Mouse (Mus musculus): ENCODE measurements around the gene Map3k20.

Map3k20 gene

GRCm38 (mm10) chr2:72379425-72379824 lies 94.0 kb downstream of the Map3k20 start:
- DNase-seq (ENCODE audit: low spot score in 2 of 2), result no peak

- peak; percentile 54 to 62 for DNase-seq (ENCODE audit: low spot score in 2 of 2)
These were observed 97.2 kb downstream of the Map3k20 start for GRCm38 (mm10) chr2:72382662-72383061.

- no peak for DNase-seq (ENCODE audit: low spot score in 2 of 2)
These were observed 97.9 kb downstream of the Map3k20 start for GRCm38 (mm10) chr2:72383321-72383720.

GRCm38 (mm10) chr2:72389411-72389810 lies 104.0 kb downstream of the Map3k20 start:
- DNase-seq (ENCODE audit: low spot score in 2 of 2), result no peak

GRCm38 (mm10) chr2:72389942-72390341 lies 104.5 kb downstream of the Map3k20 start:
- peak; percentile 78 to 85 for DNase-seq (ENCODE audit: low spot score in 2 of 2)

GRCm38 (mm10) chr2:72390474-72390873 lies 105.0 kb downstream of the Map3k20 start:
- DNase-seq (ENCODE audit: low spot score in 2 of 2), result no peak

GRCm38 (mm10) chr2:72391024-72391423 lies 105.6 kb downstream of the Map3k20 start:
- no peak for DNase-seq (ENCODE audit: low spot score in 2 of 2)

DNA sequence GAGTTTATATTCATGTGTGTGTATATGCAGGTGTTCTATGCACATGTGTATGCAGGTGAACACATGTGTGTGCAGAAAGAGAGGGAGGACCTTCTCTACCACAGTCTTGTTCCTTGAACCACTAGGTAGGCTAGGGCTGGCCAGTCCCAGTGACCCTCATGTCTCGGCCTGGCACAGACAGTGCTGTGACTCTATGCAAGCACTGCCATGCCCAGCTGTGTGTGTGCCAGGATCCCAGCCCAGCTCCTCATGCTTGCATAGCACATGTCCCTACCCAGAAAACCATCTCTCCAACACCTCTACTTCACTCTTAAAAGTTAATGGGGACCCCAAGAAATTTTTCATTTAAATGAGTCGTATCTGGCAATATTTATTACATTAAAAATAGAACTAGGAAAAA lies 106.3 kb downstream of the Map3k20 start:
- no peak for DNase-seq (ENCODE audit: low spot score in 2 of 2)

- no peak for DNase-seq (ENCODE audit: low spot score in 2 of 2)
These were observed 106.9 kb downstream of the Map3k20 start for GRCm38 (mm10) chr2:72392316-72392715.

DNA sequence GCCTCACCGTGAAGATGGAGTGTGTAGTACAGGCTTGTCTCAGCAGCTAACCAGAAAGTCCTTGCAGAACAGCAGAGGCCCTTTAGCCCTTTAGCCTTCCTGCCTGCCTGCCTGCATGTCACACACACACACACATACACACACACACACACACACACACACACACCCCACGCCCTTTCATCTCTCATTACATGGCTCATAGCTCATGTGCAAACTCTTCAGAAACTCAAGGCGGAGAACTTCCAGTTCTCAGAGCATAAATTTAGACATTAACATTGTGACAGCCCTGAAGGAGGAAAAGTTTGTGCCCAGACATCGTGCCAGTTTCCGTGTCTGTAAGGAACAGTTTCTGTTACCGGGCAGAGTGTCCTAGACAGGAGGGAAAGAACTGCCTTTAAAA lies 111.5 kb downstream of the Map3k20 start:
- DNase-seq (ENCODE audit: low spot score in 2 of 2), result no peak

DNA sequence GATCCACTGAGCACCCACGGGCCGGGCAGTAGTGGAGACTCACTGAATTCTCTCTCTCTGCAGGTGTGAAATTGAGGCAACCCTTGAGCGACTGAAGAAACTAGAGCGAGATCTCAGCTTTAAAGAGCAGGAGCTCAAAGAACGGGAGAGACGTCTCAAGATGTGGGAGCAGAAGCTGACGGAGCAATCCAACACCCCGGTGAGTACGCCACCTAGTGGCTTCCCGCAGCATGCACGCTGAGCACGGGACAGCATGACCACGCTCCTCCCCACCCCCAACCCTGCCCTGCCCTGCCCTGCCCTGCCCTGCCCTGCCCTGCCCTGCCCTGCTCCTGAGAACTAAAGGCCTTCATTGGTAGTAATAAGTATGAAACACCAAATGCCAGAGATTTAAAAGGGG lies 112.8 kb downstream of the Map3k20 start:
- DNase-seq (ENCODE audit: low spot score in 2 of 2), result no peak

DNA sequence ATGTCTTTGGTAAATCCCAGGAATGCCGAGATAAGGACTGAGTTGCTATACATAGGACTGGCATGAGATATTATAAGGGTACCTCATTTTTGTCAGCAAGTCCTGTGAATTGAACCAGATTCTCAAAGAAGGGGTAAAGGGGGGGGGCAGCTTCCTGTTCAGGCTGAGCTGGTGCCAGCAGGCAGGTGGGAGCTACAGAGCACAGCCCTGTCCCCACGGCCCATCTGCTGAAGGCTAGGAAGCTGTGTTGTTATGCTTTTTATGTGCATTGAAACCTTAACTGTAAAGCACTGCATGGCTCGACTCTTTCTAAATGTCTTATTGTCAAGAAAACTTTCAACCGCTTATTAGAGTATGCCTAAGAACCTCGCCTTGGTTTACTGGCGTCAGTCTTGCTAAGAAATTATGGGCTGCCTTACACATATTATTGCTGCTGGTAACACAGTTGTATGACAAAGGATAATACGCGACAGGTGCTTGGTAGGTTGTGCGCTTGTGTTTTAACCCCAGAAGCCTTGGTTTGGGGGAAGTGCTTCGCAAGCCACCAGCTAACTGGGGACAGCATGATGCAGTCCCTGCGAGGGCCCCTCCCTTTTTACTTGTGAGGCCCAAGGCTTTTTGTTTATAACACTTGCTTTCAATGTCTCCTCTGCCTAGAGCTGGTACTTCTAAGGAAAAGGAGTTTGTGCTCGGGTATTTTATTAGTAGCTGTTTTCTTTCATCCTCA lies 114.2 kb downstream of the Map3k20 start:
- no peak for DNase-seq (ENCODE audit: low spot score in 2 of 2)

GRCm38 (mm10) chr2:72401290-72401689 lies 115.9 kb downstream of the Map3k20 start:
- no peak for DNase-seq (ENCODE audit: low spot score in 2 of 2)

- no peak for DNase-seq (ENCODE audit: low spot score in 2 of 2)
These were observed 120.5 kb downstream of the Map3k20 start for GRCm38 (mm10) chr2:72405621-72406555.

GRCm38 (mm10) chr2:72406701-72407100 lies 121.3 kb downstream of the Map3k20 start:
- no peak for DNase-seq (ENCODE audit: low spot score in 2 of 2)

DNA sequence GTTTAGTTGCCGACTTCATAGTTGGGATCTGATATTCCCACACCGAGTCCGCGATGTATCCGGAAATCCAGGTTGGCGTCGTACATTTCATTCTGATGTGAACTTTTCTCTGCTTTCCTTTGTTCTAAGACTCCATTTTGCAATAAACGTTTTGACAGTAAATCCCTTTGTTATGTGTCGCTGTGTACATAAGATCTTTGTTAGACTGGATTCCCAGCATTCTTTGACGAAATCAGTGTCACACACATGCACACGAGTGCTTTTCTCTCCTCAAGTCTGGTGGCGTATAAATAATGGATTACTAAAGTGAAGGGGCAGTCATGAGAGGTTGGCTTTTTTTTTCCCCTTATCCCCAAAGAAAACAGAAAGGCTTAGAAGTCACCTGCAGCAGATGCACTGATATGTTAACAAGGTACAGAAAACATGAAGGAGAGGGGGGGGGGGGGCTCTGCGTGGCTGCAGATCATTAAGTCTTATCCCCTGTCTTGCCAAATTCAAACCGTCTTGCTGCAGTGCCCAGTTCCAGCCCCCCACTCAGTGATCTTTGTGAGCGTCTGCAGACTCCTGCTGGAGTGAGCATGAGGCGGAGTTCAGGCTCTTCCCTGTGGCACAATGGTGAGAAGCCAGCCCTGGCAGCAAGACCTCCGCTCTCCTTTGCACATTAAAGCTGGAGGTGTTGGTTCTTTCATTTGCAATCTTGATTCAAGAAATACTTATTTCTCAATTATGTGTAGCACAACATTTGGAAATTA lies 122.1 kb downstream of the Map3k20 start:
- DNase-seq (ENCODE audit: low spot score in 2 of 2), result no peak

GRCm38 (mm10) chr2:72409968-72410367 lies 124.5 kb downstream of the Map3k20 start:
- peak in 1 of 2 experiments; percentile 36 for DNase-seq (ENCODE audit: low spot score in 2 of 2)

- DNase-seq (ENCODE audit: low spot score in 2 of 2), result no peak
These were observed 126.8 kb downstream of the Map3k20 start for GRCm38 (mm10) chr2:72412266-72412665.

- no peak for DNase-seq (ENCODE audit: low spot score in 2 of 2)
These were observed 130.0 kb downstream of the Map3k20 start for GRCm38 (mm10) chr2:72415416-72415815.

DNA sequence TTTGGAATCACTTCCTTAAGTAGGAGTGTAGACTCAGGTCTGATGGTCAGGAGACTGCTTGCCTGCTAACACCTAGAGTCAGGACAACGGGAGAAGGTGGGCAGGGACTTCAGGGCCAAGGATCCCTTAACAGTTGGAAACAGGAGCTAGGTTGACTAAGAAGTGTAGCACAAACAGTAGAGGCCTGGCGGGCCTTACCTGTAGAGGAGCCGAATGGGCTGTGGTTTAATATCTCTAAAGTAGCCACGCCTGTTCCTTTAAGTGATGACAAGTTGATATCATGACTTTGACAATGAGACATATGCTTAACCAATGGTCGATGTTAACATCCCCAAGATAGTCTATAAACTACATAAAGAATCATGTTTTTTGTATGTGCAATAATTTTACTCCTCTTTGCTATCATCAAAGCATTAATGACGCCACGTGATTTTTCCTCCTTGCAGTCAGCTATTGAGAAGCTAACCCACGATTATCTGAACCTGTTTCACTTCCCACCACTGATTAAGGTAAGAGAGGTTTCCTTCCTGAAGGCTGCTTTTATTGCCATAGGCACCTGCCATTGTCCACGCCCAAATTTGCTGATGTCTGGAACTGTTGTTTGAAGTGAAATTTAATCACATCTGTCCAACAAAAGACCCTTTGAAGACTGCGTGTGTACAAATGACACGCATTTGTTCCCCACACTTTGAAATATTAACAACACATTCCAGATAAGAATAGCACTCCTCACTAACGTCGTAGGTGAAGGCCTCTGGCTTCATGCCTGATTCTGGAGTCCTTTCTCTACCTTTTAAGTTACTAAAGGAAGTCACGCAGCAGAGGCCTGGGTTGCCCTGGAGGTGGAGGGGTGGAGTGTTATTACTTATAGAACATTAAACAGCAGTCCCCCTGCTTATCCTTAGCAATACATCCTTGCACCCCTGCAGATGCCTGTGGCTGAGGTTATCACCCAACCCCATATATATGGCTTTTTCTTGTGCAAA lies 131.0 kb downstream of the Map3k20 start:
- no peak for DNase-seq (ENCODE audit: low spot score in 2 of 2)

DNA sequence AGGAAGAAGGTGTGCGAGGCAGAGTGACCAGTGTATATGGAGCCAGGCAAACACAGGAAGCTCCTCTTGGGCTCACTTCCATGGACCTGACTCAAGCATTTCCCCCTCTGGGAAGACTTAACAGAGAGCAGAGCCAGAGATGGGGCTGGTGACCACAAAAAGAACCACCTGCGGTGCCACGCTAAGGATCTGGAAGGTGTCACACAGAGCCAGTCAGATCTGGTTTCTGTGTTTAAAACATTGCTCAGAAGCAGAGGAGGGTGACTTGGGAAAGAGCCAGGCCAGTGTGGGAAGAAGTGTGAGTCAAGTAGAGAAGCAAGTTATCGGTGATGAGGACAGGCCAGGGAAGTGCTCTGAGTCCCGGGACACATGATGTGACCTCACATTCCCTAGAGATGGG lies 135.1 kb downstream of the Map3k20 start:
- no peak for DNase-seq (ENCODE audit: low spot score in 2 of 2)
